Mouse (Mus musculus): ENCODE results near the gene Zyg11a.

- TF ChIP-seq CTCF (IDR thresholded peaks at IDR 0.05; ENCODE audit: low read depth, low read length) (no peak), POLR2A (IDR thresholded peaks at IDR 0.05; ENCODE audit: insufficient read depth, low read length) (no peak)
Observed at GRCm38 (mm10) chr4:108204629-108205028, 13.2 kb downstream of the Zyg11a start.

Measured in ES-Bruce4 (cell line).